Mouse (Mus musculus) gastrocnemius, postnatal 36 days (tissue): ENCODE results near the gene Gucd1. TPM values are rescaled to one million over a fixed set of nuclear protein-coding genes. Genes with fewer than 3 reads are reported as not detected.

Experiments
- DNase-seq, 2 experiments: peaks; one replicate each; pipeline ENCODE4 v3.0.0; 2022
- intact Hi-C: fragments of 180-260 bp; cut with DNase I; formaldehyde crosslinking; loops from one replicate; pipeline ENCODE4 v1.15.1; 2025
- total RNA-seq, 2 experiments: library from RNA; stranded (reverse); gene quantifications; 2 replicates each; pipeline ENCODE4 v1.2.3; 2021

Gene Gucd1
- total RNA-seq, 2 experiments from 2014 or later = 55.5 to 71.5 TPM

- intact Hi-C loops = no loop called here
- DNase-seq = peak in 1 of 2 experiments; percentile 34
These were observed 182.7 kb downstream of the Gucd1 start for GRCm38 (mm10) chr10:75335075-75335474.

GRCm38 (mm10) chr10:75334175-75334574 lies 183.6 kb downstream of the Gucd1 start:
- intact Hi-C loops = loop anchor here (5.0 kb wide), 1 partner anchor 73 kb away; no protein-coding TSS in a partner anchor
- peak in 1 of 2 experiments; percentile 12 for DNase-seq

GRCm38 (mm10) chr10:75333176-75333776 lies 184.5 kb downstream of the Gucd1 start:
- DNase-seq = no peak
- intact Hi-C loops = loop anchor here (5.0 kb wide), 1 partner anchor 74 kb away; no protein-coding TSS in a partner anchor

- DNase-seq = no peak
- intact Hi-C loops = loop anchor here (5.0 kb wide), 1 partner anchor 75 kb away; no protein-coding TSS in a partner anchor
These were observed 185.5 kb downstream of the Gucd1 start for GRCm38 (mm10) chr10:75332268-75332667.

GRCm38 (mm10) chr10:75328201-75328704 lies 189.5 kb downstream of the Gucd1 start:
- intact Hi-C loops = no loop called here
- DNase-seq = no peak

- intact Hi-C loops = no loop called here
- no peak for DNase-seq
These were observed 190.7 kb downstream of the Gucd1 start for GRCm38 (mm10) chr10:75327081-75327480.

GRCm38 (mm10) chr10:75326553-75326952 lies 191.2 kb downstream of the Gucd1 start:
- intact Hi-C loops = no loop called here
- peak in 1 of 2 experiments; percentile 13 for DNase-seq

GRCm38 (mm10) chr10:75325821-75326220 lies 192.0 kb downstream of the Gucd1 start:
- intact Hi-C loops = no loop called here
- DNase-seq = no peak

- intact Hi-C loops = no loop called here
- no peak for DNase-seq
These were observed 193.4 kb downstream of the Gucd1 start for GRCm38 (mm10) chr10:75324391-75324790.

- intact Hi-C loops = no loop called here
- no peak for DNase-seq
These were observed 193.8 kb downstream of the Gucd1 start for GRCm38 (mm10) chr10:75323986-75324385.

- DNase-seq = peak in 1 of 2 experiments; percentile 26
- intact Hi-C loops = no loop called here
These were observed 194.8 kb downstream of the Gucd1 start for GRCm38 (mm10) chr10:75322966-75323365.

GRCm38 (mm10) chr10:75320321-75320720 lies 197.5 kb downstream of the Gucd1 start:
- intact Hi-C loops = no loop called here
- DNase-seq = no peak

- DNase-seq = peak in 1 of 2 experiments; percentile 12
- intact Hi-C loops = no loop called here
These were observed 199.6 kb downstream of the Gucd1 start for GRCm38 (mm10) chr10:75318206-75318605.

GRCm38 (mm10) chr10:75316908-75317761 lies 200.6 kb downstream of the Gucd1 start:
- DNase-seq = peak; percentile 43 to 62
- intact Hi-C loops = loop anchor here (2.0 kb wide), 2 partner anchors 120 to 170 kb away; no protein-coding TSS in a partner anchor

GRCm38 (mm10) chr10:75316872-75316907 lies 201.1 kb downstream of the Gucd1 start, which contains the start of gene Adora2a:
Adora2a (plus strand) TSS chr10:75316877.
- no peak for DNase-seq
- intact Hi-C loops = loop anchor here (2.0 kb wide), 2 partner anchors 120 to 170 kb away; no protein-coding TSS in a partner anchor

GRCm38 (mm10) chr10:75316472-75316871 lies 201.3 kb downstream of the Gucd1 start:
- DNase-seq = no peak
- intact Hi-C loops = loop anchor here (2.0 kb wide), 2 partner anchors 120 to 170 kb away; no protein-coding TSS in a partner anchor

- DNase-seq = peak in 1 of 2 experiments; percentile 13
- intact Hi-C loops = loop anchor here (2.0 kb wide), 2 partner anchors 121 to 171 kb away; no protein-coding TSS in a partner anchor
These were observed 202.0 kb downstream of the Gucd1 start for GRCm38 (mm10) chr10:75315756-75316155.

- DNase-seq = peak in 1 of 2 experiments; percentile 30
- intact Hi-C loops = no loop called here
These were observed 203.4 kb downstream of the Gucd1 start for GRCm38 (mm10) chr10:75314190-75314980.

- no peak for DNase-seq
- intact Hi-C loops = no loop called here
These were observed 205.4 kb downstream of the Gucd1 start for GRCm38 (mm10) chr10:75312361-75312760.

- no peak for DNase-seq
- intact Hi-C loops = no loop called here
These were observed 210.6 kb downstream of the Gucd1 start for GRCm38 (mm10) chr10:75307130-75307529.

- DNase-seq = peak in 1 of 2 experiments; percentile 11
- intact Hi-C loops = no loop called here
These were observed 213.4 kb downstream of the Gucd1 start for GRCm38 (mm10) chr10:75304413-75304812.
